Mouse (Mus musculus) embryo, embryonic 9.5 days (tissue): ENCODE results near the gene Tas2r135.

ENCODE experiments used
- DNase-seq: peaks from one replicate; pipeline ENCODE4 v3.0.0-alpha.2; 2017; ENCODE audit errors: extremely low spot score

Gene Tas2r135

GRCm38 (mm10) chr6:42374701-42375100 is 30.5 kb upstream of the Tas2r135 start:
- DNase-seq, result no peak

- DNase-seq, result no peak
These were observed 30.1 kb upstream of the Tas2r135 start for GRCm38 (mm10) chr6:42375131-42375530.

- no peak for DNase-seq
These were observed 29.2 kb upstream of the Tas2r135 start for GRCm38 (mm10) chr6:42376016-42376415.

- no peak for DNase-seq
These were observed 28.7 kb upstream of the Tas2r135 start for GRCm38 (mm10) chr6:42376504-42377019.

- no peak for DNase-seq
These were observed 28.0 kb upstream of the Tas2r135 start for GRCm38 (mm10) chr6:42377280-42377679.

GRCm38 (mm10) chr6:42379551-42379950 is 25.7 kb upstream of the Tas2r135 start:
- no peak for DNase-seq

- peak; percentile 38 for DNase-seq
These were observed 24.7 kb upstream of the Tas2r135 start for GRCm38 (mm10) chr6:42380416-42381144.

GRCm38 (mm10) chr6:42381221-42381620 is 24.0 kb upstream of the Tas2r135 start:
- DNase-seq, result no peak

- no peak for DNase-seq
These were observed 23.3 kb upstream of the Tas2r135 start for GRCm38 (mm10) chr6:42381916-42382381.

- no peak for DNase-seq
These were observed 21.9 kb upstream of the Tas2r135 start for GRCm38 (mm10) chr6:42383360-42383759.

- DNase-seq, result no peak
These were observed 19.6 kb upstream of the Tas2r135 start for GRCm38 (mm10) chr6:42385635-42386034.

GRCm38 (mm10) chr6:42391796-42392330 is 13.4 kb upstream of the Tas2r135 start:
- DNase-seq, result no peak

GRCm38 (mm10) chr6:42395960-42396809 is 9.0 kb upstream of the Tas2r135 start:
- DNase-seq, result no peak

GRCm38 (mm10) chr6:42397041-42397657 is 8.1 kb upstream of the Tas2r135 start:
- no peak for DNase-seq

GRCm38 (mm10) chr6:42398285-42398684 is 6.9 kb upstream of the Tas2r135 start:
- no peak for DNase-seq

GRCm38 (mm10) chr6:42398998-42399397 is 6.2 kb upstream of the Tas2r135 start:
- no peak for DNase-seq

GRCm38 (mm10) chr6:42399938-42400337 is 5.3 kb upstream of the Tas2r135 start, which contains the start of gene Tas2r143:
TSS of gene Tas2r143 (plus strand) at chr6:42400238.
- DNase-seq, result no peak

- DNase-seq, result no peak
These were observed 14.2 kb downstream of the Tas2r135 start for GRCm38 (mm10) chr6:42419443-42419842.

GRCm38 (mm10) chr6:42421439-42421838 is 16.2 kb downstream of the Tas2r135 start:
- DNase-seq, result no peak

GRCm38 (mm10) chr6:42424472-42424871 is 19.2 kb downstream of the Tas2r135 start:
- no peak for DNase-seq

- no peak for DNase-seq
These were observed 21.1 kb downstream of the Tas2r135 start for GRCm38 (mm10) chr6:42426337-42426736.

GRCm38 (mm10) chr6:42433554-42433953 is 28.3 kb downstream of the Tas2r135 start:
- no peak for DNase-seq
